Mouse (Mus musculus) bone marrow, adult 2 months (tissue): Measurements from ENCODE around the gene Gm20431.

ENCODE experiments used
- CTCF ChIP-seq: fragments of 200-500 bp; IDR thresholded peaks from 2 replicates; pipeline ENCODE4 v1.5.1; 2011; ENCODE audit warnings: low read length, control low read depth; ENCODE audit not compliant: control insufficient read depth, insufficient read depth
- POLR2A ChIP-seq: fragments of 200-500 bp; IDR thresholded peaks from 2 replicates; pipeline ENCODE4 v1.6.1; 2011; ENCODE audit warnings: low read depth, mild to moderate bottlenecking, control low read depth, low read length, borderline replicate concordance; ENCODE audit not compliant: control insufficient read depth

- TF ChIP-seq POLR2A: no peak
- TF ChIP-seq CTCF: no peak
These were observed 40.2 kb upstream of the Gm20431 start for GRCm38 (mm10) chr2:167701472-167701871.
